Mouse (Mus musculus): ENCODE results near the gene Nrip1. TPM values are rescaled to one million over a fixed set of nuclear protein-coding genes. Genes with fewer than 3 reads are reported as not detected.
A peak's percentile ranks its signal among the peaks of the same experiment; 100 is the strongest.

Nrip1 gene
- polyA plus RNA-seq, 1 experiment from 2014 or later = 24.3 TPM

DNA sequence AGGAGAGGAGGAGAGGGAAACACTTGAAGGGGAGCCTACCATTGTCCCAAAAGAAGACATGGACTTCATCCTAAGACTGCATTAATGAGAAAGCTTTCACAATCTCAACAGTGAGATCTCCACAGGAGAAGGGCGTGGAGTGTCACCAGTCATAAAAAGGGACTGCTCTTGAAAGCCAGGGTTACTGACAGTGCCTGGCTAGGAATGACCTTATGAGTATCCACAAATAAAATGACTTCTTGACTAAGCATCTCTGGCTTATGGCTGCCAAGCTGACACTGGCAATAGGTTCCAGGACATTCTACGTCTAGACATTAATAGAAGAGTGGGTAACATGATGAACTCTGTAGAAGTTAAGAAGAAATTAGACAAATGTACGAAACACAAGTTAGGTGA is 48.3 kb downstream of the Nrip1 start:
- Histone ChIP-seq H3K27ac (ENCODE audit: low read depth, low read length) (no peak overlapping the region), H3K27me3 (ENCODE audit: control insufficient read depth, insufficient read depth, low read length) (no peaks in the 10 kb centered on the region; the same call in 1 of the 2 replicates), H3K9ac (ENCODE audit: low read length) (no peak overlapping the region), H3K4me2 (no peak overlapping the region), H3K4me1 (ENCODE audit: control insufficient read depth, insufficient read depth, low read length) (peaks cover 16% of the 10 kb centered on the region; the same call in 1 of the 2 replicates), H3K9me3 (ENCODE audit: control insufficient read depth, low read length) (no peaks in the 10 kb centered on the region), H3K4me3 (ENCODE audit: low read depth, low read length) (no peak overlapping the region), H3K36me3 (ENCODE audit: control insufficient read depth, insufficient read depth, low read length) (no peaks in the 10 kb centered on the region)
- WGBS = 91% methylated on average over 3 of the region's 3 CpGs
- DNase-seq (ENCODE audit: low spot score, missing footprints) (no peak), ATAC-seq (ENCODE audit: low FRiP score) (no peak)

DNA sequence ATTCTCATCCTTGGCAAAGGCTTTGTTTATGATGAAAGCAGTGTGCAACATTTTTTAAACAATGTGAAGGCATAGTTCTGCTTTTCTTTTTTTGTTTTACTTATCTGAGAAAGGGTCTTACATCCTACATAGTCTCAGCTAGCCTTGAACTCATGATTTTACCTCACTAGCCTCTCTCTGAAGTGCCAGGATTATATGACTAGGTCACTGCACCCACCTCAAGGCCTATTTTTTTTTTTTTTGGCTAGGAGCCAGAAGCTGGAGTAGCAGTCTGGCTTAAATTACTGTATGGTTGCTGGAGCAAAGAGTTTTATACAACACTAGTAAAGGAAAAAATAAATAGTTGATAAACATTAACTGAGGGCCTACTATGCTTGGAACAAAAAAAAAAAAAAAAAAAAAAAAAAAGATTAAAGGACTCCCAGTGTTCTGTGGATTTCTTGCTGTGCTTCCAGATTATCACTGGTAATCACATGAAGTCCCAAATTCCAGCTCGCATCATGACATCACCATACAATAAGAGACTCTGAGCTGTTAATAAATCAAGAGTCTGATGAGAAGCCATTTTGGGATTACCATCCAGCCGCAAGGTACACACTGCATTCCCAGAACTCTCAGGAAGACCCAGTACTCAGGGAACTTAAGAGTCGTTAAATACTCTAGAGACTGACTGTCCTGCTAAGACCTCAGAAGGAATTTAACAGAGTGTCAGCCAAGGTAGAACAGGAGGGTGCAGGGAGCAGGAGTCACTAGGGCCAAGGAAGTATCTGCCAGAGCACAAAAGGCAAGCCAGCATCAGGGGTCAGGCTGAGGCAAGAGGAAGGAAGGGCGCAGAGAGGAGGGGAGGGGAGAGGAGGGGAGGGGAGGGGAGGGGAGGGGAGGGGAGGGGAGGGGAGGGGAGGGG is 49.0 kb downstream of the Nrip1 start:
- ATAC-seq (ENCODE audit: low FRiP score) = no peak
- H3K4me3 ChIP-seq (ENCODE audit: low read depth, low read length) = no peak overlapping the region
- no peaks in the 10 kb centered on the region for H3K36me3 ChIP-seq (ENCODE audit: control insufficient read depth, insufficient read depth, low read length)
- no peak overlapping the region for H3K4me2 ChIP-seq
- H3K9ac ChIP-seq (ENCODE audit: low read length) = no peak overlapping the region
- H3K27me3 ChIP-seq (ENCODE audit: control insufficient read depth, insufficient read depth, low read length) = no peaks in the 10 kb centered on the region; the same call in 1 of the 2 replicates
- DNase-seq (ENCODE audit: low spot score, missing footprints) = no peak
- H3K27ac ChIP-seq (ENCODE audit: low read depth, low read length) = no peak overlapping the region
- no peaks in the 10 kb centered on the region for H3K9me3 ChIP-seq (ENCODE audit: control insufficient read depth, low read length)
- peaks cover 22% of the 10 kb centered on the region for H3K4me1 ChIP-seq (ENCODE audit: control insufficient read depth, insufficient read depth, low read length)
- WGBS = 78% methylated on average over 3 of the region's 4 CpGs

DNA sequence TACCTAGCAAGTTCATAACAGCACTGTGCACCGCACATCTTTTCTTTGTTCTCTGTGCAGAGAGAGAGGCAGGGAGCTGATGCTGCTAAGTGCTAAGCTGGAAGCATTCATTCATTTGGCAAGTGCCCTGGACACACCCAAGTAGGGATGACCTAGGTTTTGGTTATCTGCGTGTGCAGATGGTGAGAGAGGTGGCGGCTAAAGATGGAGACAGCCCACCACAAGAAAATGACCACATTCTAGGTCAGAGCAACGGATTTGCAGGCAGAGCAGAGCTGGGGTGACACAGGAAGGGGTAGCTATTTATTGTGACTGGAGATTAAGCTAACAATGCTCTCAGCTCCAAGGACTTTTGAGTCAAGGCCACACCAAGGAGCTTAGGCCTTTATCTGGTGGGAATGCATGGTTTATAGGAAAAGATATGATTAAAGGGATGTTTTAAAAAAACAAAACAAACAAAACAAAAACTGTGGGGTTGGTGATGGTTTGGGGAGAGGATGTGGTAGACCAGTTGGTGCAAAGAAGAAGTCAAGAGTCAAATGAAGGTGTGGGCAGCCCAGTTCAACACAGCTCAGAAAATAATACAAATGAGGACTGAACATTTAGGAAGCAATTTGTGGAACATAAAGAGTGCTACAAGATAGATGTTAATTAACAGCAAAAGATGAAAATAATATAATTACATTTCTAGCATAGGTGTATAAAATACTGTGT is 49.9 kb downstream of the Nrip1 start:
- Histone ChIP-seq H3K4me1 (ENCODE audit: control insufficient read depth, insufficient read depth, low read length) (peaks cover 30% of the 10 kb centered on the region), H3K27me3 (ENCODE audit: control insufficient read depth, insufficient read depth, low read length) (no peaks in the 10 kb centered on the region; the same call in 1 of the 2 replicates), H3K9ac (ENCODE audit: low read length) (no peak overlapping the region), H3K4me3 (ENCODE audit: low read depth, low read length) (no peak overlapping the region), H3K9me3 (ENCODE audit: control insufficient read depth, low read length) (no peaks in the 10 kb centered on the region), H3K27ac (ENCODE audit: low read depth, low read length) (no peak overlapping the region), H3K36me3 (ENCODE audit: control insufficient read depth, insufficient read depth, low read length) (no peaks in the 10 kb centered on the region), H3K4me2 (no peak overlapping the region)
- WGBS = 63% methylated on average over 4 of the region's 4 CpGs
- DNase-seq (ENCODE audit: low spot score, missing footprints) (no peak), ATAC-seq (ENCODE audit: low FRiP score) (no peak)

DNA sequence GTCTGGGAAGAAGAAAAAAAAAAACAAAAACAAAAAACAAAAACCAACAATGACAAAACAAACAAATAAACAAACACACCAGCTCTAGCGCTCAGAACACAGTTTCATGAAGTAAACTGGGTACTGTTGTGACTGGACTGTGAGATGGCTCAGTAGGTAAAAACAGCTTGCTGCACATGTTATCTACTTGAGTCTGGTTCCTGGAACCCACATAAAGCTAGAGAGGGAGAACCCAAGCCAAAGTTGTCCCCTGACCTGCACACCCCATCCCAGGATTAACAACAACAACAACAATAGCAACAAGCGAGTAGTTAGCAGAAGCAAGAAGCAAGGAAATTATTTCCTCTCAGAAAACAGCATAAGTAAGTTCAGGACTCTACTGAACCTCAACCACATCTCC is 50.5 kb downstream of the Nrip1 start:
- Histone ChIP-seq H3K4me2 (no peak overlapping the region), H3K4me1 (ENCODE audit: control insufficient read depth, insufficient read depth, low read length) (peaks cover 36% of the 10 kb centered on the region), H3K4me3 (ENCODE audit: low read depth, low read length) (no peak overlapping the region), H3K27me3 (ENCODE audit: control insufficient read depth, insufficient read depth, low read length) (no peaks in the 10 kb centered on the region; the same call in 1 of the 2 replicates), H3K9ac (ENCODE audit: low read length) (no peak overlapping the region), H3K9me3 (ENCODE audit: control insufficient read depth, low read length) (no peaks in the 10 kb centered on the region), H3K36me3 (ENCODE audit: control insufficient read depth, insufficient read depth, low read length) (no peaks in the 10 kb centered on the region), H3K27ac (ENCODE audit: low read depth, low read length) (peak overlapping the region; percentile 16; the same call in 1 of the 2 replicates)
- ATAC-seq (ENCODE audit: low FRiP score) = no peak
- WGBS = 94% methylated on average over 2 of the region's 2 CpGs
- DNase-seq (ENCODE audit: low spot score, missing footprints) = no peak

DNA sequence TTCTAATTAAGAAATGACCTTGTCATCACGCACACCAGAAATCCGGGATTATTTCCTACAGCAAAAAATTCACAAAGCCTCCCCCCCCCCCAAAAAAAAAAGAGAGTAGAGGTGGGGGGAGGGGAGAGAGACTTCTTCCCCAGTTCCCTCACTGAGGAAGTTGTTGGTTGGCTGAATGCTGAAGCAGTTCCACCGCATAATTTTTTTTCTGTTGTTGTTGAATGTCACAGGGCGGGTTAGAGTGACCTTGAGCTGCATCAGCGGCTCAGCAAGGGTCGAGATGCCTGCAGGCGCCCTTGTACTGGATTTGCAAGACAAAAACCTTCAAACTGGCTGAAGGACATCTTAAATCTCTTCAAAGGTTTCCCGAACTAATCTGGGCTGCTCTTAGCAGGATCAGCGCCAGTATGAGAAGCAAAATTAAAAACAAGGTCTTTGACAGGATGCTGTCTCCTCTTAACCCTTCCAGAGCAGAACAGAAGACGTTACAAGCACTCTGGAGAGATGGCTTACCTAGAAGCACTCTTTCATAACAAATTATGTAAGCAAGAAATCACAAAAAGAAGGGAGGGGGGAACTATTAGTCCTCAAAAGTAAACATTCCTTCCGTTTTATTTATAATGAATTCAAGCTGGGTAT is 52.0 kb downstream of the Nrip1 start:
- Histone ChIP-seq H3K4me3 (ENCODE audit: low read depth, low read length) (no peak overlapping the region), H3K9ac (ENCODE audit: low read length) (no peak overlapping the region), H3K36me3 (ENCODE audit: control insufficient read depth, insufficient read depth, low read length) (no peaks in the 10 kb centered on the region), H3K4me1 (ENCODE audit: control insufficient read depth, insufficient read depth, low read length) (peaks cover 36% of the 10 kb centered on the region), H3K9me3 (ENCODE audit: control insufficient read depth, low read length) (no peaks in the 10 kb centered on the region), H3K4me2 (peak overlapping the region; percentile 2), H3K27ac (ENCODE audit: low read depth, low read length) (no peak overlapping the region), H3K27me3 (ENCODE audit: control insufficient read depth, insufficient read depth, low read length) (no peaks in the 10 kb centered on the region)
- peak; percentile 92 for DNase-seq (ENCODE audit: low spot score, missing footprints)
- WGBS = 2% methylated on average over 11 of the region's 11 CpGs
- peak; percentile 83 for ATAC-seq (ENCODE audit: low FRiP score)

DNA sequence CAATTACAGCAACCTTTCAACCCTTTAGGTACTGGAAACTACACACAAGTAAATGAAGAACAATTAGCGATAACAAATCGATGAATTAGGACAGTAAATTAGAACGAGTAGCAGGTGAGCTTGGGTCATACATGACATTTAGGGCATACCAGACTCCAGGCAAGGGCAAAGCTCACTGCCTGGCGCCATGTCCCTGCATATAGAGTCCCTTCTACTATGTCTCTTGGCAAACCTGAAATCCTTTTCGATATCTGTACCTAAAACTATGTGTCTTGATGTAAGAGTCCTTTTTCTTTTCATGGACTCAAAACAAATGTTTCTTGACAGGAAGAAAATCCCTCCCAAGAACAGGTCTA is 53.5 kb downstream of the Nrip1 start:
- peak; percentile 31 for ATAC-seq (ENCODE audit: low FRiP score)

DNA sequence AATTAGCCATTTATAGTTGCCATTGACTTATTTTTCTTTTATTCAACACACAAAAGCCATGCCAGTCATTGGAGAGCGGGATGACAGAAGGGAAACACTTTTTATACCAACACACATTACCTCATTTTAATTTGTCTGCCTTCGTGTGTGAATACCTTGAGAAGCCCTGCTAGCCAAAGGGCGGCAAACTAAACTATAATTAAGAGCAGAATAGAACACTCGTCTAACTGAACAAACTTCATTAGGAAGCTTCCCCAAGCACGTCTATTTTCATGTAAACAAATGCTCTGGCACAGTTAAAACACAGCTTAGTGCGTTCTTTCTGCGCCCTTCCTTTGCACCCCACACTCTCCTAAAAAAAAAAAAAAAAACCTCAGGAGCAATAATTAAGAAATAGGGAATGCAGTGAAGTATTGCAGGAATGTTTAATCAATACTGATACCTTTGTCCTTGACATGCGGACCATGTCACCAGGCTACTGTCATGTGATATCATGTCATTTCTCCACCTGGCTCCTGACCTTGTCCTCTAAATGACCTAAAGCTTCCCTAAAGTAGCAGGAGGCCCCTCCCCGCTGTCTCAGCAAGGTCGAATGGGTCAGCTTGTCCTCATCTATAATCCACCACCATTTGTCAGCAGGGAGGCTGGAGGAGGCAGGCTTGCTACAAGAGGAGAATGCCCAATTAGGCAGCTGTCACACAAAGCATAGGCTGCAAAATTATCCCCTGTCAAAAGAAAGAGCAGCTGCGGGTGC is 54.1 kb downstream of the Nrip1 start:
- 30% methylated on average over 11 of the region's 11 CpGs for WGBS
- H3K4me2 ChIP-seq = peak overlapping the region; percentile 19; the same call in 1 of the 2 replicates
- H3K4me3 ChIP-seq (ENCODE audit: low read depth, low read length) = no peak overlapping the region
- no peaks in the 10 kb centered on the region for H3K9me3 ChIP-seq (ENCODE audit: control insufficient read depth, low read length)
- H3K27me3 ChIP-seq (ENCODE audit: control insufficient read depth, insufficient read depth, low read length) = no peaks in the 10 kb centered on the region
- DNase-seq (ENCODE audit: low spot score, missing footprints) (no peak), ATAC-seq (ENCODE audit: low FRiP score) (peak; percentile 79)
- no peak overlapping the region for H3K9ac ChIP-seq (ENCODE audit: low read length)
- peak overlapping the region; percentile 30; the same call in 1 of the 2 replicates for H3K27ac ChIP-seq (ENCODE audit: low read depth, low read length)
- H3K4me1 ChIP-seq (ENCODE audit: control insufficient read depth, insufficient read depth, low read length) = peaks cover 36% of the 10 kb centered on the region
- no peaks in the 10 kb centered on the region for H3K36me3 ChIP-seq (ENCODE audit: control insufficient read depth, insufficient read depth, low read length)

More for the DNA sequence above, 53.5 kb downstream of the Nrip1 start:
- Histone ChIP-seq H3K9ac (ENCODE audit: low read length) (no peak overlapping the region), H3K9me3 (ENCODE audit: control insufficient read depth, low read length) (no peaks in the 10 kb centered on the region), H3K4me3 (ENCODE audit: low read depth, low read length) (no peak overlapping the region), H3K27me3 (ENCODE audit: control insufficient read depth, insufficient read depth, low read length) (no peaks in the 10 kb centered on the region), H3K36me3 (ENCODE audit: control insufficient read depth, insufficient read depth, low read length) (no peaks in the 10 kb centered on the region), H3K27ac (ENCODE audit: low read depth, low read length) (peak overlapping the region; percentile 30; the same call in 1 of the 2 replicates), H3K4me2 (peak overlapping the region; percentile 19; the same call in 1 of the 2 replicates), H3K4me1 (ENCODE audit: control insufficient read depth, insufficient read depth, low read length) (peaks cover 36% of the 10 kb centered on the region)
- peak; percentile 90 for DNase-seq (ENCODE audit: low spot score, missing footprints)
- 49% methylated on average over 5 of the region's 5 CpGs for WGBS

DNA sequence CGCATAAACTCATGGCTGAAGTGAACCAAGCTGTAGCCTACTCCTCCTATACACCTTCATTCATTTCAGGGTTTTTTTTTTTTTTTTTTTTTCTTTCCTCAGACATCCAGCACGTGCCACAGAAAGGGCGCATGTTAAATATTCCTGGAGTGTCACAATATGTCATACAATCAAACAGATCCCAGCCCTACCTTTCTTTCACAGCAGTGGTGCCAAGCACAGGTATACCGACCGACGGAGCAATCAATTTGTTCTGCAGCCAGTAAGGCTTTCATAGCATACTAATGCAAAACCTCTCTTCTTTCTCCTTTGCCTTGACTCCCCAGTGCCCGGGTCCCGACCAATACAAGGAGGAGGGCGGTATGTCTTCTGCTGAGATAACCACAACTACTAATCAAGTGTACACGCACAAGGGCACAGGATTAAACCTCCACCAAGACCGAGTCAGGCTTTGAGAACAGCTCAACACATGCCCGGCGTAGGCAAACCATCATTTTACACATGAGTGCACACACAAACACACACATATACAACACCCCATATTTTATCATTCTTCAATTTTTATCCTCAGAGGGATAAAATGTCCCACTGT is 55.2 kb downstream of the Nrip1 start:
- Histone ChIP-seq H3K9me3 (ENCODE audit: control insufficient read depth, low read length) (no peaks in the 10 kb centered on the region), H3K4me1 (ENCODE audit: control insufficient read depth, insufficient read depth, low read length) (peaks cover 34% of the 10 kb centered on the region), H3K36me3 (ENCODE audit: control insufficient read depth, insufficient read depth, low read length) (no peaks in the 10 kb centered on the region), H3K4me3 (ENCODE audit: low read depth, low read length) (no peak overlapping the region), H3K4me2 (no peak overlapping the region), H3K27me3 (ENCODE audit: control insufficient read depth, insufficient read depth, low read length) (no peaks in the 10 kb centered on the region), H3K27ac (ENCODE audit: low read depth, low read length) (no peak overlapping the region), H3K9ac (ENCODE audit: low read length) (no peak overlapping the region)
- no peak for DNase-seq (ENCODE audit: low spot score, missing footprints)
- WGBS = 66% methylated on average over 13 of the region's 13 CpGs
- ATAC-seq (ENCODE audit: low FRiP score) = no peak

Data from midbrain, embryonic 11.5 days (tissue).